Mouse (Mus musculus): ENCODE measurements at regions not wholly inside any gene's neighbourhood (a gene's known extent, or its start where the extent isn't known, plus 50 kb on each side); places are given as distances from the start of the nearest gene placed in this dataset.

GRCm38 (mm10) chr2:75492501-75492898, 166.6 kb upstream of the Hnrnpa3 start:
- Histone ChIP-seq H3K36me3 (ENCODE audit: insufficient read depth, low read length) (no peaks in the 10 kb centered on the region), H3K9ac (replicated peaks; ENCODE audit: low read length) (no peak overlapping the region), H3K9me3 (ENCODE audit: low read length) (no peaks in the 10 kb centered on the region), H3K4me1 (ENCODE audit: insufficient read depth, low read length) (no peaks in the 10 kb centered on the region), H3K4me2 (ENCODE audit: low read depth, low read length) (no peak overlapping the region), H3K4me3 (ENCODE audit: low read length) (no peak overlapping the region), H3K27me3 (ENCODE audit: insufficient read depth, low read length) (no peaks in the 10 kb centered on the region), H3K27ac (no peak overlapping the region)
- 81% methylated on average over 4 of the region's 4 CpGs for WGBS
- TF ChIP-seq CTCF (IDR thresholded peaks at IDR 0.05; ENCODE audit: low read depth), result no peak
- ATAC-seq, result no peak
- no peak for DNase-seq (ENCODE audit: low spot score)

- no peak overlapping the region for H3K4me2 ChIP-seq (ENCODE audit: low read depth, low read length)
- no peaks in the 10 kb centered on the region for H3K9me3 ChIP-seq (ENCODE audit: low read length)
- H3K27me3 ChIP-seq (ENCODE audit: insufficient read depth, low read length), result no peaks in the 10 kb centered on the region
- H3K9ac ChIP-seq (replicated peaks; ENCODE audit: low read length), result no peak overlapping the region
- no peak overlapping the region for H3K27ac ChIP-seq
- ATAC-seq (no peak), DNase-seq (ENCODE audit: low spot score) (no peak)
- no peaks in the 10 kb centered on the region for H3K36me3 ChIP-seq (ENCODE audit: insufficient read depth, low read length)
- TF ChIP-seq CTCF (IDR thresholded peaks at IDR 0.05; ENCODE audit: low read depth), result no peak
- H3K4me1 ChIP-seq (ENCODE audit: insufficient read depth, low read length), result no peaks in the 10 kb centered on the region
- 72% methylated on average over 5 of the region's 5 CpGs for WGBS
- no peak overlapping the region for H3K4me3 ChIP-seq (ENCODE audit: low read length)
These were observed 162.3 kb upstream of the Hnrnpa3 start for GRCm38 (mm10) chr2:75496606-75497240.

GRCm38 (mm10) chr2:75510223-75510622, 148.8 kb upstream of the Hnrnpa3 start:
- Histone ChIP-seq H3K4me3 (ENCODE audit: low read length) (no peak overlapping the region), H3K36me3 (ENCODE audit: insufficient read depth, low read length) (no peaks in the 10 kb centered on the region), H3K27ac (no peak overlapping the region)

GRCm38 (mm10) chr2:75512422-75513170, 146.5 kb upstream of the Hnrnpa3 start:
- no peak overlapping the region for H3K4me2 ChIP-seq (ENCODE audit: low read depth, low read length)
- DNase-seq (ENCODE audit: low spot score) (no peak), ATAC-seq (no peak)
- WGBS, result 64% methylated on average over 8 of the region's 8 CpGs
- no peaks in the 10 kb centered on the region for H3K36me3 ChIP-seq (ENCODE audit: insufficient read depth, low read length)
- H3K27me3 ChIP-seq (ENCODE audit: insufficient read depth, low read length), result no peaks in the 10 kb centered on the region
- TF ChIP-seq CTCF (IDR thresholded peaks at IDR 0.05; ENCODE audit: low read depth), result 0 out of 2 replicates have a peak, but pooled peaks have one; percentile 1
- no peak overlapping the region for H3K27ac ChIP-seq
- H3K4me1 ChIP-seq (ENCODE audit: insufficient read depth, low read length), result 0 out of 2 replicates have a peak, but pooled peaks cover 4% of the 10 kb centered on the region
- no peak overlapping the region for H3K4me3 ChIP-seq (ENCODE audit: low read length)
- no peak overlapping the region for H3K9ac ChIP-seq (replicated peaks; ENCODE audit: low read length)
- H3K9me3 ChIP-seq (ENCODE audit: low read length), result no peaks in the 10 kb centered on the region

More at GRCm38 (mm10) chr2:75510223-75510622, 148.8 kb upstream of the Hnrnpa3 start:
- H3K9me3 ChIP-seq (ENCODE audit: low read length), result no peaks in the 10 kb centered on the region
- H3K4me1 ChIP-seq (ENCODE audit: insufficient read depth, low read length), result 0 out of 2 replicates have a peak, but pooled peaks cover 4% of the 10 kb centered on the region
- ATAC-seq (no peak), DNase-seq (ENCODE audit: low spot score) (peak; percentile 13)
- WGBS, result 37% methylated on average over 4 of the region's 4 CpGs
- H3K9ac ChIP-seq (replicated peaks; ENCODE audit: low read length), result no peak overlapping the region
- H3K27me3 ChIP-seq (ENCODE audit: insufficient read depth, low read length), result no peaks in the 10 kb centered on the region
- no peak for TF ChIP-seq CTCF (IDR thresholded peaks at IDR 0.05; ENCODE audit: low read depth)
- H3K4me2 ChIP-seq (ENCODE audit: low read depth, low read length), result no peak overlapping the region

GRCm38 (mm10) chr2:75514171-75514570, 144.9 kb upstream of the Hnrnpa3 start:
- Histone ChIP-seq H3K36me3 (ENCODE audit: insufficient read depth, low read length) (no peaks in the 10 kb centered on the region), H3K9ac (replicated peaks; ENCODE audit: low read length) (no peak overlapping the region), H3K27ac (no peak overlapping the region), H3K4me2 (ENCODE audit: low read depth, low read length) (no peak overlapping the region), H3K4me3 (ENCODE audit: low read length) (no peak overlapping the region), H3K9me3 (ENCODE audit: low read length) (no peaks in the 10 kb centered on the region), H3K4me1 (ENCODE audit: insufficient read depth, low read length) (0 out of 2 replicates have a peak, but pooled peaks cover 4% of the 10 kb centered on the region), H3K27me3 (ENCODE audit: insufficient read depth, low read length) (no peaks in the 10 kb centered on the region)
- ATAC-seq, result no peak
- WGBS, result 42% methylated on average over 6 of the region's 6 CpGs
- no peak for DNase-seq (ENCODE audit: low spot score)
- TF ChIP-seq CTCF (IDR thresholded peaks at IDR 0.05; ENCODE audit: low read depth), result no peak

- Histone ChIP-seq H3K4me1 (ENCODE audit: insufficient read depth, low read length) (0 out of 2 replicates have a peak, but pooled peaks cover 4% of the 10 kb centered on the region), H3K36me3 (ENCODE audit: insufficient read depth, low read length) (no peaks in the 10 kb centered on the region), H3K27ac (no peak overlapping the region), H3K4me2 (ENCODE audit: low read depth, low read length) (no peak overlapping the region), H3K9me3 (ENCODE audit: low read length) (no peaks in the 10 kb centered on the region), H3K9ac (replicated peaks; ENCODE audit: low read length) (no peak overlapping the region), H3K27me3 (ENCODE audit: insufficient read depth, low read length) (no peaks in the 10 kb centered on the region), H3K4me3 (ENCODE audit: low read length) (no peak overlapping the region)
- TF ChIP-seq CTCF (IDR thresholded peaks at IDR 0.05; ENCODE audit: low read depth), result no peak
- ATAC-seq (no peak), DNase-seq (ENCODE audit: low spot score) (no peak)
- WGBS, result 86% methylated on average over 11 of the region's 11 CpGs
These were observed 142.8 kb upstream of the Hnrnpa3 start for GRCm38 (mm10) chr2:75516223-75516622.

- Histone ChIP-seq H3K4me3 (ENCODE audit: low read length) (no peak overlapping the region), H3K4me1 (ENCODE audit: insufficient read depth, low read length) (0 out of 2 replicates have a peak, but pooled peaks cover 4% of the 10 kb centered on the region), H3K27me3 (ENCODE audit: insufficient read depth, low read length) (no peaks in the 10 kb centered on the region), H3K36me3 (ENCODE audit: insufficient read depth, low read length) (no peaks in the 10 kb centered on the region), H3K4me2 (ENCODE audit: low read depth, low read length) (no peak overlapping the region), H3K27ac (no peak overlapping the region), H3K9me3 (ENCODE audit: low read length) (no peaks in the 10 kb centered on the region), H3K9ac (replicated peaks; ENCODE audit: low read length) (no peak overlapping the region)
- 50% methylated on average over 3 of the region's 3 CpGs for WGBS
- DNase-seq (ENCODE audit: low spot score) (no peak), ATAC-seq (no peak)
- TF ChIP-seq CTCF (IDR thresholded peaks at IDR 0.05; ENCODE audit: low read depth), result no peak
These were observed 142.0 kb upstream of the Hnrnpa3 start for GRCm38 (mm10) chr2:75517096-75517495.

All from hindbrain, postnatal 0 days (tissue).